Mouse (Mus musculus) hindbrain, embryonic 16.5 days (tissue): ENCODE data around the gene Cog4. TPM values are rescaled to one million over a fixed set of nuclear protein-coding genes. Genes with fewer than 3 reads are reported as not detected.
"Not testable (repeated sequence)": the region's sequence is repeated elsewhere in the genome, so short reads cannot be mapped to it uniquely, and the experiment has no call there.

ENCODE experiments used
- ATAC-seq: fragments of 200-750 bp; cut with Nextera tagmentation; 2 replicates; pipeline ENCODE4 v1.8.0; 2017; ENCODE audit warnings: moderate TSS enrichment, moderate library complexity
- H3K27ac ChIP-seq: fragments of 300-500 bp; sonication (generic); 2 replicates; pipeline ENCODE4 v1.5.1; 2014; ENCODE audit warnings: low read depth, mild to moderate bottlenecking, control low read depth, low read length, moderate library complexity
- H3K27me3 ChIP-seq: fragments of 300-500 bp; sonication (generic); replicated peaks from 2 replicates; pipeline ENCODE4 v1.6.1; 2014; ENCODE audit warnings: low read length; ENCODE audit not compliant: control insufficient read depth, insufficient read depth
- H3K36me3 ChIP-seq: fragments of 300-500 bp; sonication (generic); 2 replicates; pipeline ENCODE4 v1.6.1; 2014; ENCODE audit warnings: mild to moderate bottlenecking, low read length, moderate library complexity, mixed read lengths; ENCODE audit not compliant: control insufficient read depth, insufficient read depth
- H3K4me1 ChIP-seq: fragments of 300-500 bp; sonication (generic); 2 replicates; pipeline ENCODE4 v1.6.1; 2014; ENCODE audit warnings: low read depth, low read length; ENCODE audit not compliant: control insufficient read depth, insufficient read depth
- H3K4me2 ChIP-seq: fragments of 300-500 bp; sonication (generic); 2 replicates; pipeline ENCODE4 v1.6.1; 2014; ENCODE audit warnings: mild to moderate bottlenecking, low read length, control low read depth, moderate library complexity
- H3K4me3 ChIP-seq: fragments of 300-500 bp; sonication (generic); 2 replicates; pipeline ENCODE4 v1.5.1; 2014; ENCODE audit warnings: mild to moderate bottlenecking, low read length, control low read depth, moderate library complexity
- H3K9ac ChIP-seq: fragments of 300-500 bp; sonication (generic); 2 replicates; pipeline ENCODE4 v1.6.1; 2014; ENCODE audit warnings: low read depth, mild to moderate bottlenecking, control low read depth, low read length, moderate library complexity
- H3K9me3 ChIP-seq: fragments of 300-500 bp; sonication (generic); 2 replicates; pipeline ENCODE4 v1.6.1; 2014; ENCODE audit warnings: mild to moderate bottlenecking, low read length, moderate library complexity; ENCODE audit not compliant: control insufficient read depth
- WGBS: fragments of 180-500 bp; shearing (Covaris S2); extraction: QIAGEN DNeasy Blood & Tissue Kit; methylation state at CpG from one replicate; pipeline ENCODE4 v1.1.7; 2014; 5-methylcytosine and 5-hydroxymethylcytosine counted together
- polyA plus RNA-seq: library from polyadenylated mRNA; unstranded; fragments of >200 nt; fragmentation: Nextera tagmentation; extraction: Ambion mirVana; gene quantifications from 2 replicates; pipeline ENCODE4 v1.2.1, GENCODE M21; 2015

Cog4 gene
- polyA plus RNA-seq, 1 experiment from 2014 or later: 74.1 TPM

GRCm38 (mm10) chr8:110847171-110847549 is 760 bp downstream of the Cog4 start:
- peak overlapping the region; percentile 93 for H3K4me3 ChIP-seq
- peak overlapping the region; percentile 95 for H3K9ac ChIP-seq
- H3K9me3 ChIP-seq: no peaks in the 10 kb centered on the region
- ATAC-seq: peak; percentile 64
- peaks cover 21% of the 10 kb centered on the region for H3K4me1 ChIP-seq
- no peaks in the 10 kb centered on the region for H3K27me3 ChIP-seq
- H3K4me2 ChIP-seq: peak overlapping the region; percentile 82
- WGBS: under 1% methylated on average over 13 of the region's 13 CpGs
- H3K36me3 ChIP-seq: peaks cover 29% of the 10 kb centered on the region
- H3K27ac ChIP-seq: peak overlapping the region; percentile 89

GRCm38 (mm10) chr8:110847645-110848495 is 1.5 kb downstream of the Cog4 start:
- peaks cover 30% of the 10 kb centered on the region for H3K36me3 ChIP-seq
- peak overlapping the region; percentile 95 for H3K9ac ChIP-seq
- H3K27ac ChIP-seq: no peak overlapping the region
- peak overlapping the region; percentile 93 for H3K4me3 ChIP-seq
- H3K4me2 ChIP-seq: peak overlapping the region; percentile 82
- no peaks in the 10 kb centered on the region for H3K27me3 ChIP-seq
- ATAC-seq: no peak
- no peaks in the 10 kb centered on the region for H3K9me3 ChIP-seq
- H3K4me1 ChIP-seq: peaks cover 21% of the 10 kb centered on the region
- WGBS: 67% methylated on average over 14 of the region's 14 CpGs

GRCm38 (mm10) chr8:110851186-110851585 is 4.8 kb downstream of the Cog4 start:
- WGBS: 95% methylated on average over 10 of the region's 10 CpGs
- peaks cover 43% of the 10 kb centered on the region for H3K36me3 ChIP-seq
- peaks cover 8% of the 10 kb centered on the region for H3K4me1 ChIP-seq
- no peak overlapping the region for H3K4me3 ChIP-seq
- no peak overlapping the region for H3K9ac ChIP-seq
- no peak overlapping the region for H3K27ac ChIP-seq
- no peak for ATAC-seq
- no peaks in the 10 kb centered on the region for H3K27me3 ChIP-seq
- no peaks in the 10 kb centered on the region for H3K9me3 ChIP-seq
- no peak overlapping the region for H3K4me2 ChIP-seq

GRCm38 (mm10) chr8:110856073-110856472 is 9.7 kb downstream of the Cog4 start:
- not testable (repeated sequence) for H3K4me1 ChIP-seq, H3K9ac ChIP-seq, H3K9me3 ChIP-seq, ATAC-seq, H3K27me3 ChIP-seq, H3K27ac ChIP-seq, H3K4me3 ChIP-seq, H3K4me2 ChIP-seq
- WGBS: 92% methylated on average over 3 of the region's 4 CpGs
- peaks cover 63% of the 10 kb centered on the region for H3K36me3 ChIP-seq

GRCm38 (mm10) chr8:110856760-110857461 is 10.5 kb downstream of the Cog4 start:
- ATAC-seq: no peak
- 92% methylated on average over 4 of the region's 5 CpGs for WGBS
- Histone ChIP-seq H3K27me3 (no peaks in the 10 kb centered on the region), H3K36me3 (peaks cover 56% of the 10 kb centered on the region), H3K4me2 (no peak overlapping the region), H3K9me3 (no peaks in the 10 kb centered on the region), H3K4me1 (no peaks in the 10 kb centered on the region), H3K4me3 (no peak overlapping the region), H3K27ac (no peak overlapping the region), H3K9ac (no peak overlapping the region)

GRCm38 (mm10) chr8:110859651-110860501 is 13.5 kb downstream of the Cog4 start:
- Histone ChIP-seq H3K36me3 (peaks cover 48% of the 10 kb centered on the region), H3K27ac (no peak overlapping the region), H3K4me1 (no peaks in the 10 kb centered on the region), H3K9me3 (no peaks in the 10 kb centered on the region), H3K4me2 (no peak overlapping the region), H3K27me3 (no peaks in the 10 kb centered on the region), H3K9ac (no peak overlapping the region), H3K4me3 (no peak overlapping the region)
- no peak for ATAC-seq
- WGBS: 85% methylated on average over 7 of the region's 7 CpGs

- not testable (repeated sequence) for H3K4me1 ChIP-seq, H3K9me3 ChIP-seq, ATAC-seq, H3K9ac ChIP-seq, H3K4me2 ChIP-seq, H3K27me3 ChIP-seq, H3K27ac ChIP-seq, H3K4me3 ChIP-seq
- peaks cover 53% of the 10 kb centered on the region for H3K36me3 ChIP-seq
- WGBS: 98% methylated on average over 7 of the region's 7 CpGs
Measured at GRCm38 (mm10) chr8:110861347-110862025, 15.1 kb downstream of the Cog4 start.

- no peak for ATAC-seq
- WGBS: 97% methylated on average over 2 of the region's 2 CpGs
- no peak overlapping the region for H3K27ac ChIP-seq
- no peak overlapping the region for H3K4me3 ChIP-seq
- no peak overlapping the region for H3K9ac ChIP-seq
- no peaks in the 10 kb centered on the region for H3K9me3 ChIP-seq
- peaks cover 35% of the 10 kb centered on the region for H3K36me3 ChIP-seq
- H3K27me3 ChIP-seq: no peaks in the 10 kb centered on the region
- no peak overlapping the region for H3K4me2 ChIP-seq
- no peaks in the 10 kb centered on the region for H3K4me1 ChIP-seq
Measured at GRCm38 (mm10) chr8:110870501-110870900, 24.1 kb downstream of the Cog4 start.
